Mouse (Mus musculus): ENCODE results near the gene Olfr904. TPM values are rescaled to one million over a fixed set of nuclear protein-coding genes. Genes with fewer than 3 reads are reported as not detected.

The Olfr904 gene
- not detected in 2 replicates for polyA plus RNA-seq (2012; rRNA removed)

DNA sequence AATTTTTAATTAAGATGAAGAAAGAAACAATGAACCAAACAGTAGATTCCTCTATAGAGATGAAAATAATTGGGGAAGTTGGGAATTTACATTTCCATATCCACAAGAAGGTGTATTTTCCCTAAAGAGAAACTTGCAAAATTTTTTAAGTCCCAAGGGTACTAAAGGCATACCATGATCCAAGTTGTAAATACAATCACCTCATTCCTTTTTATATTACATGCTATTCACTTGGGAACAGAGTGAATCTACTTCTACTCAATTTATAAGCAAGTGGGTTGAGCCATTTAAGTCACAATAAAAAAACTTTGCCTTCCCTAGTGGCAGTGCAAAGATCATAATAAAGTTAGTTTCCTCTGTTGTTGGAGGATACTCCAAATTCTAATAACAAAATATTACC, at the start of gene Olfr904:
Gene Olfr904 (plus strand): TSS at position 301 of the 400 bp plus-strand sequence.

DNA sequence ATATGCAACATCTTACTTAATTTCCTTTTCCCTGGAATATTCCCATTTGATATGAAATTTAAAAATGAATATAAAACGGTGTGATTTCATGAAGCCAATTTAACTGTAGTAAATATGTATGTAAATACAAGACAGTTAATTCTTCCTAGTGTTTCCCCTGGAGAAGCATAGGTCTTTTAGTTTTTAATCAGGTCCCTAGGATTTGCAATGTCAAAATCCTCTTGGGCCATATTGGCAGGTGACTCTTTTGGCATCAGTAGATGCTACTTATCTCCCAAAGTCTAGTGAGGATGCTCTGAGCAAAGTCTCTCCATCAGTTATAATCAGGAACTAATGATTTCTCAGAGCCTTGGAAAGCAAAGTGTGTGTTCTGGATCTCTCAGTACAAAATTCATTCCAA, 33.8 kb upstream of the Olfr904 start, which contains the start of gene Olfr901:
Gene Olfr901 (plus strand): TSS at position 301 of the 400 bp plus-strand sequence.

DNA sequence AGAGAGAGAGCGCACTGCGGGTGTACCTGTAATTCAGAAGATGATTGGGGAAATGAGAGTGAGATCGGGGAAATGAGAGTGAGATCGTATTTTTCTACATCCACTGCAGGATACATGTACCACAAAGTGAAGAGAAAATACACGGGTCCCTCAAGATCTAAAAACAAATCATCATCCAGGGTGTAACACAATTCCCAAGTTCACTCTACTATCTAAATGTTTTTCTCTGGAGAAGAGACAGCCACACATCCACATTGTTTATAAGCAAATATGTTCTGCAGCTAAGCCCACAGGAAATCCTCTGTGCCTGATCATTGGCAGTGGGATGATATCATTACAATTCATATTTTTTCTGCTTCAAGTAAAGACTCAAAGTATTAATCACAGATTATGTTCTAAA, 15.6 kb upstream of the Olfr904 start, which contains the start of gene Olfr902:
Gene Olfr902 (plus strand): TSS at position 301 of the 400 bp plus-strand sequence.

DNA sequence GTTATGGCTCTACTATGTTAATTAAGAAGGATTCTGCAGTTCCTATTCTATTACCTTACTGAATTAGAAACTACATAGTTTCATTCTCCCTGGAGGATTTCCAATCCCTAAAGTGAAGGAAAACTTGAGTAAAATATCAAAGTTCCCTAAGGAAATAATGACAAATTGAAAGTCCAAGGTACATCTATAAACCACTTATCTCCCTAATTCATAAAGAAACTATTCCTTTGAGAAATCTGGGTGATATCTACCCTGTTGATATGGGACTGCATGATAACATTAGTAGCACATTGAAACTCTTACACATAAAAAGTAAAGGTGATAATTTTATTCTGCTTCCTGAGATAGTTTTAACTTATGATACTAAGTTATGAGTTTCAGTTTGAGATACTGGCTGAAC, 7.9 kb downstream of the Olfr904 start, which contains the start of gene Olfr905:
Gene Olfr905 (plus strand): TSS at position 301 of the 400 bp plus-strand sequence.

DNA sequence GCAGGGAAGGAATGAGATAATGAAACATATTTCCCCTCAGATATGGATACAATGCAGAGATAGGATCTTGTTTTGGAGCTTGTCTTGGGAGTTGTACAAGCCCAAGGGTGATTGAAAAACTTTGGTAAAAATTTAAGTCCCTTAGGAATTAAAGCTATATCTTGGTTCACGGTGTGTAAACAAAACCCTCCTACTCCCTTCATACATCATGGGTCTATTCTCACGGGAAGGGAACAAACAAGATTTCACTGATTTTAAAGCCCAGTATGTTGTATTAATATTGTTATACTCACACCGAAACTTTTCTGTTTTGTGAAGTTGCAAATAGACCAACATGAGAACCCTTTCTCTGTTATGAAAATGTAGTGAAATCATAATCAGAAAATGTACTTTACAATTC, 23.8 kb downstream of the Olfr904 start, which contains the start of gene Olfr906:
Gene Olfr906 (plus strand): TSS at position 301 of the 400 bp plus-strand sequence.

DNA sequence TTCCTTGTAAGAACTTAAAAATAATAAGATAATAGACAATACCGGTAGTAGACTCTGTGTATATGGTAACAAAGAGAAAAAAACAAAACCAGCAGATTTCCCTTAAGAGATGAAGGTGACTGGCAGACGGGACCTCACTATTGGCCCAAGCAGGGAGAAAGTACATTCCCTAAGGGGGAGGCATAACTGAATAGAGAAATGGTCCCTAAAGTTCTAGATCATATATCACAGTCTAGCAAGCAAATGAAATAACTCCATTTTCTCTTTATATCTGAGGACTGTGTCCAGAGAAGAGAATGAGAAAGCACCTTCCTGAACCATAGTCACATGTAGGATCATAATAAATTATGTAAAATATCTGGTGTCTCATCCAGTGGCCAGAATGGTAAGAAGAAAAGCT, 32.6 kb downstream of the Olfr904 start, which contains the start of gene Olfr907:
Gene Olfr907 (plus strand): TSS at position 301 of the 400 bp plus-strand sequence.

Other genes with a start within 250 kb of the Olfr904 start
- not detected in 2 replicates for gene Olfr894, start 245.1 kb upstream of the Olfr904 start, polyA plus RNA-seq (2012; rRNA removed)
- not detected in 2 replicates for gene Olfr143, start 210.4 kb upstream of the Olfr904 start, polyA plus RNA-seq (2012; rRNA removed)
- gene Olfr895, start 195.3 kb upstream of the Olfr904 start, polyA plus RNA-seq (2012; rRNA removed), result not detected in 2 replicates
- not detected in 2 replicates for gene Olfr896-ps1, start 172.0 kb upstream of the Olfr904 start, polyA plus RNA-seq (2012; rRNA removed)
- gene Olfr25, start 134.1 kb upstream of the Olfr904 start, polyA plus RNA-seq (2012; rRNA removed), result not detected in 2 replicates
- gene Olfr898, start 114.7 kb upstream of the Olfr904 start, polyA plus RNA-seq (2012; rRNA removed), result not detected in 2 replicates
- gene Olfr250, start 96.2 kb upstream of the Olfr904 start, polyA plus RNA-seq (2012; rRNA removed), result not detected in 2 replicates
- gene Olfr251, start 86.1 kb upstream of the Olfr904 start, polyA plus RNA-seq (2012; rRNA removed), result not detected in 2 replicates
- not detected in 2 replicates for gene Olfr147, start 61.4 kb upstream of the Olfr904 start, polyA plus RNA-seq (2012; rRNA removed)
- gene Olfr901, start 33.7 kb upstream of the Olfr904 start, polyA plus RNA-seq (2012; rRNA removed), result not detected in 2 replicates
- not detected in 2 replicates for gene Olfr902, start 15.5 kb upstream of the Olfr904 start, polyA plus RNA-seq (2012; rRNA removed)
- gene Olfr905, start 8.0 kb downstream of the Olfr904 start, polyA plus RNA-seq (2012; rRNA removed), result not detected in 2 replicates
- not detected in 2 replicates for gene Olfr906, start 23.9 kb downstream of the Olfr904 start, polyA plus RNA-seq (2012; rRNA removed)
- gene Olfr907, start 32.7 kb downstream of the Olfr904 start, polyA plus RNA-seq (2012; rRNA removed), result not detected in 2 replicates
- not detected in 2 replicates for gene Olfr911-ps1, start 58.4 kb downstream of the Olfr904 start, polyA plus RNA-seq (2012; rRNA removed)
- gene Olfr910, start 74.7 kb downstream of the Olfr904 start, polyA plus RNA-seq (2012; rRNA removed), result not detected in 2 replicates
- not detected in 2 replicates for gene Olfr912, start 117.0 kb downstream of the Olfr904 start, polyA plus RNA-seq (2012; rRNA removed)
- not detected in 2 replicates for gene Olfr913, start 129.6 kb downstream of the Olfr904 start, polyA plus RNA-seq (2012; rRNA removed)
- gene Olfr914, start 142.0 kb downstream of the Olfr904 start, polyA plus RNA-seq (2012; rRNA removed), result not detected in 2 replicates
- gene Olfr916, start 196.7 kb downstream of the Olfr904 start, polyA plus RNA-seq (2012; rRNA removed), result not detected in 2 replicates
- gene Olfr917, start 202.7 kb downstream of the Olfr904 start, polyA plus RNA-seq (2012; rRNA removed), result not detected in 2 replicates
- not detected in 2 replicates for gene Olfr918, start 211.5 kb downstream of the Olfr904 start, polyA plus RNA-seq (2012; rRNA removed)
- gene Olfr919, start 240.5 kb downstream of the Olfr904 start, polyA plus RNA-seq (2012; rRNA removed), result not detected in 2 replicates